In genomic region chr1:183155600-183155999, GRCm38 (mm10) we compare ENCODE assay signal across 14 mouse cellular contexts.
A peak's percentile ranks its signal among the peaks of the same experiment; 100 is the strongest.
DNase-seq lines count a peak whose midpoint lies in the region; TF ChIP-seq lines count a peak whose summit lies in the region.
"Had no signal": no experiment of that assay in that cellular context is flagged by ENCODE, and none has a peak within 500 bp of the region (broad histone marks: within the 10 kb centered on the region; RNA-seq: fewer than 3 reads in every experiment).

No protein-coding gene starts in this region.

- peak; percentile 17 for DNase-seq in adrenal gland, postnatal 14 days
- no peak for DNase-seq in adrenal gland, postnatal 4 days (ENCODE audit: low spot score in 2 of 2)
- peak; percentile 25 to 26 for DNase-seq in lung, adult 18-20 months
- DNase-seq in lung, adult 2 months, result no peak
- peak; percentile 65 for DNase-seq in gastrocnemius, postnatal 14 days
- DNase-seq in heart, postnatal 4 days, result peak; percentile 29
- DNase-seq in spleen, postnatal 14 days (ENCODE audit: low spot score in 2 of 2), result no peak
- no peak for DNase-seq in spleen, adult 12 weeks (ENCODE audit: low spot score)
- DNase-seq: cerebellum, adult 8-10 months; kidney, adult 18-20 months; spleen, adult 18-20 months; thymus, postnatal 4 days had no signal

- intact Hi-C loops in gastrocnemius, postnatal 14 days (cut with DNase I; ENCODE audit: low total_unique reads), result no loop called here

- H3K4me1 ChIP-seq in lung, adult 2 months (ENCODE audit: control insufficient read depth, insufficient read depth, low read length), result no peaks in the 10 kb centered on the region; the same call in 1 of the 2 replicates

- no peak for TF ChIP-seq POLR2A in lung, adult 2 months (IDR thresholded peaks at IDR 0.05; ENCODE audit: borderline replicate concordance, extremely low read depth, low read depth, low read length)

- H3K4me3 ChIP-seq in lung, adult 2 months (replicated peaks; ENCODE audit: extremely low read depth, low read depth, low read length), result no peak overlapping the region
- H3K4me3 ChIP-seq: erythroblast, embryonic 14.5 days; midbrain, embryonic 15.5 days had no signal

- no peak for TF ChIP-seq CTCF in lung, adult 2 months (IDR thresholded peaks at IDR 0.05; ENCODE audit: insufficient read depth, low read length)

- 71% methylated on average over 5 of the region's 5 CpGs for WGBS in lung, adult 2 months

Comparison
In these comparisons a context has a peak if more than half of its experiments do, and no peak if none do; other contexts are left out.
1. DNase-seq: peak in adrenal gland, postnatal 14 days (single experiment), lung, adult 18-20 months (2 of 2), gastrocnemius, postnatal 14 days (single experiment) and heart, postnatal 4 days (single experiment); none in adrenal gland, postnatal 4 days (0 of 2), lung, adult 2 months (single experiment), spleen, postnatal 14 days (0 of 2) and spleen, adult 12 weeks (single experiment).